Mouse (Mus musculus): ENCODE results near the gene Glis2.

The Glis2 gene

DNA sequence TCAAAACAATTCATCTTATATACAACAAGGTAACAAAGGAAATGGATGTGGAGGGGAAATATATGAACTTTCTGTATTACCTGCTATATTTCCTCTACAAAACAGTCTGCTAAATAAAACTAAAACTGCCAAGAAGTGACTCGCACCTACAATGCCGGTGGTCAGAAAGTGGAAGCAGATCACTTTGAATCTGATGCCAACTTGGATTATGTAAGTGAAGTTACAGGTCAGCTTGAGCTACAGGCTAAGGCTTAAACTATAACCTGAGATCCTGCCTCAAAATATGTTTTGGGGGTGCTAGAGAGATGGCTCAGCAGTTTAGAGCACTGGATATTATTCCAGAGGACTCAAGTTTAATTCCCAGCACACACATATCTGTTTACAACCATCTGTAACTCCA, 71.2 kb downstream of the Glis2 start:
- DNase-seq = no peak

DNA sequence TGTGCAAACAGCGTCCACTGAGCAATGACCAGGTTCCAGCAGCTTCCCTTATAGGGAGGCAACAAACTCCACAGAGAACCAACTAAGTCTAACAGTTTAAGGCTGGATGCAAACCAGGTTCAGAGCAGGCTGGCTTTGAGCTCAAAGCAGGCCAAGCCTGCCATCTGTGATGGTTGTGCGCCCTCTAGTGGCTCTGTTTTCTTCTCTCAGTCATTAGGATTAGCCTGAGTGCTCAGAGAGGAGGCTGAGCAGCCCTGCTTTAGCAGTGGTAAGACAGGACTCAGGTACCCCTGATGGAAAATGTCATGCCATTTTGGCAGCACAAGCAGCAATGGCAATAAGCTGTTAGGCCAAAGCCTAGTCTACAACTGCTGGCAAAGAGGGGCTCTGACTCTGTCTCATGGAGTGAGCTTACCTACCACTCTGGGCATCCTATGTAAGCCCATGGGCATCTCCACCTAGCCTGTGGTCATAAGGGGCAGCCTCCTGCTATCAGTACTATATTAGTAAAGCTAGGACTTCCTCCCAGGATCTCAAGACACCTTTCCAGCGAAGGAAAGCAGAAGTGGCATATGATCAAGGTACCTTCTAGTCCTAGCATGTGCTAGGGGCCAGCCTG, 72.8 kb downstream of the Glis2 start:
- DNase-seq = peak; percentile 75

DNA sequence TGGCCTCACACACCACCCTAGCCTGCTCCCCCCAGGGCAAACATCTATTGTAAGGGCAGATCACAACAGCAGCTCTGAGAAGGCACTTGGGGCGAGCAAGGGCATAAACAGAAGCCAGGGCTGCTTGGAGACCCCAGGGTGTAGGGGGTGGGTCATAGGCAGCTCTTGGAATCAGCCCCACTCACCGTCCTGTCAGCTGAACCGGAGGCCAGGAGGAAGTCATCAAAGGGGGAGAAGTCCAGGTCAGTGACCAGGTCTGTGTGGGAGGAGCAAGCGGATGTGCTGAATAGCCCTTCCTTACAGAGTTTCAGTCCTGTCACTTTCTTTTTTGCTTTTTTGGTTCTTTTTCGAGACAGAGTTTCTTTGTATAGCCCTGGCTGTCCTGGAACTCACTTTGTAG, 75.8 kb downstream of the Glis2 start:
- no peak for DNase-seq

DNA sequence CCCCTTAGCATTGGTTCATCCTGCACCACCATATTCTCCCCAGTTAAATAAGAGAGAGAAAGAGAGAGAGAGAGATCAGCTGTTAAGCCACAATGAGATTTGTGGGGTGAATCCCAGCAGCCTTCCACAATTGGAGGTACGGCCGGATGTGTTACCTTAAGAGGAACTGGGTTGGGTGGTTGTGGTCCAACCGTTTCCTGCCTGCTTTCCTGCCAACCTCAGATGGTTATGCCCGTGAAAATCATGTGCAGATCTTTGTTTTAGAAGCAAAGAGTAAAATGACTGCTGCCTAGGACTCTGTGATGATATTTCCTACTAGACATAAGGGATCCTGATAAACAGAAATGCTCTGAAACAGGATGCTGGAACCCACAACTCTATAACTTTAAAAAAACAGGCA, 79.6 kb downstream of the Glis2 start:
- no peak for DNase-seq
